In genomic region chr5:53357086-53357608, GRCm38 (mm10) we compare ENCODE assay signal across 27 mouse cellular contexts.
DNase-seq lines count a peak whose midpoint lies in the region; ATAC-seq and TF ChIP-seq lines count a peak whose summit lies in the region.
"Had no signal": no experiment of that assay in that cellular context is flagged by ENCODE, and none has a peak within 500 bp of the region (broad histone marks: within the 10 kb centered on the region; RNA-seq: fewer than 3 reads in every experiment).

No protein-coding gene starts in this region.

- dilution Hi-C loops in CH12.LX (cut with MboI; ENCODE audit: extremely low pct_ligation_motif_present, extremely low pct_unique_long_range_greater_than_20kb, low sequenced_read_pairs), result no loop called here

- H3K9ac ChIP-seq in CH12.LX (ENCODE audit: insufficient read depth, low read depth), result peak overlapping the region; percentile 5; the same call in 1 of the 2 replicates
- no peak overlapping the region for H3K9ac ChIP-seq in midbrain, embryonic 15.5 days
- no peak overlapping the region for H3K9ac ChIP-seq in intestine, postnatal 0 days (ENCODE audit: low read depth, low read length)
- H3K9ac ChIP-seq: embryonic facial prominence, embryonic 15.5 days; forebrain, embryonic 12.5 days; forebrain, postnatal 0 days; heart, embryonic 15.5 days; hindbrain, embryonic 14.5 days; intestine, embryonic 15.5 days had no signal

- H3K4me1 ChIP-seq in CH12.LX (ENCODE audit: control insufficient read depth in 1 of 2, insufficient read depth in 2 of 2), result peaks cover 17 to 51% of the 10 kb centered on the region in 2 experiments
- H3K4me1 ChIP-seq in bone marrow macrophage, adult 2 months (ENCODE audit: control insufficient read depth, insufficient read depth, low read length), result peaks cover 31% of the 10 kb centered on the region
- H3K4me1 ChIP-seq in midbrain, embryonic 15.5 days, result no peaks in the 10 kb centered on the region
- no peaks in the 10 kb centered on the region for H3K4me1 ChIP-seq in intestine, postnatal 0 days (replicated peaks; ENCODE audit: control insufficient read depth, insufficient read depth, low read length)
- H3K4me1 ChIP-seq: heart, embryonic 15.5 days had no signal

- H3K36me3 ChIP-seq in CH12.LX (replicated peaks in 1 of 2; ENCODE audit: control insufficient read depth in 1 of 2, insufficient read depth in 1 of 2, low read length in 1 of 2), result no peaks in the 10 kb centered on the region
- no peaks in the 10 kb centered on the region for H3K36me3 ChIP-seq in midbrain, embryonic 15.5 days (replicated peaks)
- H3K36me3 ChIP-seq in intestine, postnatal 0 days (ENCODE audit: control insufficient read depth, insufficient read depth), result no peaks in the 10 kb centered on the region
- H3K36me3 ChIP-seq: embryonic facial prominence, embryonic 15.5 days; forebrain, embryonic 12.5 days; G1E; heart, embryonic 15.5 days; intestine, embryonic 15.5 days had no signal

- no peak for TF ChIP-seq POLR2A in CH12.LX (IDR thresholded peaks at IDR 0.05; ENCODE audit: low read depth, low read length)
- TF ChIP-seq POLR2A in bone marrow macrophage, adult 2 months (IDR thresholded peaks at IDR 0.05; ENCODE audit: borderline replicate concordance, low read depth, low read length), result no peak

- TF ChIP-seq RAD21 in CH12.LX (IDR thresholded peaks at IDR 0.05; ENCODE audit: low read depth, low read length), result no peak

- H3K9me3 ChIP-seq in CH12.LX (replicated peaks; ENCODE audit: low read length), result peaks cover 2% of the 10 kb centered on the region
- no peaks in the 10 kb centered on the region for H3K9me3 ChIP-seq in midbrain, embryonic 15.5 days
- no peaks in the 10 kb centered on the region for H3K9me3 ChIP-seq in intestine, postnatal 0 days (ENCODE audit: control insufficient read depth)
- H3K9me3 ChIP-seq: embryonic facial prominence, embryonic 15.5 days; forebrain, embryonic 12.5 days; G1E; heart, embryonic 15.5 days; intestine, embryonic 15.5 days had no signal

- no peak for ATAC-seq in midbrain, embryonic 15.5 days (replicated peaks)
- ATAC-seq in intestine, postnatal 0 days, result no peak
- ATAC-seq: CD4-positive, CD25-positive, alpha-beta regulatory T cell, adult 4 months; forebrain, postnatal 0 days; intestine, embryonic 15.5 days; Patski had no signal

- no peaks in the 10 kb centered on the region for H3K27me3 ChIP-seq in CH12.LX (replicated peaks)
- no peaks in the 10 kb centered on the region for H3K27me3 ChIP-seq in midbrain, embryonic 15.5 days (replicated peaks)
- no peaks in the 10 kb centered on the region for H3K27me3 ChIP-seq in intestine, postnatal 0 days (replicated peaks; ENCODE audit: control insufficient read depth, insufficient read depth, low read length)
- H3K27me3 ChIP-seq: embryonic facial prominence, embryonic 15.5 days; forebrain, embryonic 12.5 days; intestine, embryonic 15.5 days; Patski had no signal

- no peaks in the 10 kb centered on the region for H3K79me2 ChIP-seq in CH12.LX (replicated peaks; ENCODE audit: control insufficient read depth, extremely low read depth, insufficient read depth, poor library complexity, severe bottlenecking)

- no peak for TF ChIP-seq CTCF in CH12.LX (conservative IDR thresholded peaks at IDR 0.05 in 1 of 2, IDR thresholded peaks at IDR 0.05 in 1 of 2; ENCODE audit: low read depth in 2 of 2, low read length in 2 of 2)
- no peak for TF ChIP-seq CTCF in bone marrow macrophage, adult 2 months (IDR thresholded peaks at IDR 0.05; ENCODE audit: low read depth, low read length)
- TF ChIP-seq CTCF in intestine, postnatal 0 days (IDR thresholded peaks at IDR 0.05; ENCODE audit: low read depth), result no peak

- DNase-seq in 3134 (ENCODE audit: extremely low read depth, insufficient read length, low spot score), result peak; percentile 64
- DNase-seq in CH12.LX (ENCODE audit: extremely low read depth), result no peak
- peak; percentile 19 for DNase-seq in MN1 (ENCODE audit: low spot score)
- no peak for DNase-seq in layer of hippocampus, adult 8-10 months (ENCODE audit: low spot score in 2 of 2)
- DNase-seq in layer of hippocampus, postnatal 36 days, result no peak
- DNase-seq: adrenal gland, adult 8-10 months; B cell, adult 2 months; cerebellum, adult 2 months; cerebellum, postnatal 14 days; embryo, embryonic 11 days; forebrain, postnatal 0 days; gastrocnemius, postnatal 36 days; heart, adult 18-20 months; heart, postnatal 14 days; kidney, adult 2 months had no signal

- in situ Hi-C loops in CH12.LX (cut with MboI; ENCODE audit: low pct_ligation_motif_present, low pct_unique_long_range_greater_than_20kb, low sequenced_read_pairs), result loop anchor here (5.0 to 10.0 kb wide), 2 partner anchors 235 to 758 kb away; no protein-coding TSS in a partner anchor

- no peak for TF ChIP-seq EP300 in CH12.LX (IDR thresholded peaks at IDR 0.05; ENCODE audit: low read length)

- WGBS in midbrain, embryonic 15.5 days, result 63% methylated on average over 7 of the region's 7 CpGs
- 67% methylated on average over 7 of the region's 7 CpGs for WGBS in intestine, postnatal 0 days

- no peak overlapping the region for H3K27ac ChIP-seq in CH12.LX (ENCODE audit: insufficient read depth, low read depth)
- H3K27ac ChIP-seq in bone marrow macrophage, adult 2 months (ENCODE audit: insufficient read depth, low read depth, low read length), result peak overlapping the region; percentile 36
- H3K27ac ChIP-seq in midbrain, embryonic 15.5 days, result no peak overlapping the region
- no peak overlapping the region for H3K27ac ChIP-seq in intestine, postnatal 0 days (ENCODE audit: low read depth, low read length)
- H3K27ac ChIP-seq: embryonic facial prominence, embryonic 15.5 days; forebrain, embryonic 12.5 days; heart, embryonic 15.5 days; hindbrain, embryonic 14.5 days; intestine, embryonic 15.5 days had no signal

- no peak overlapping the region for H3K4me3 ChIP-seq in CH12.LX (replicated peaks in 1 of 3; ENCODE audit: low read depth in 2 of 3, low read length in 2 of 3, poor library complexity in 1 of 3)
- H3K4me3 ChIP-seq in bone marrow macrophage, adult 2 months (ENCODE audit: insufficient read depth, low read length), result no peak overlapping the region
- H3K4me3 ChIP-seq in midbrain, embryonic 15.5 days, result no peak overlapping the region
- no peak overlapping the region for H3K4me3 ChIP-seq in intestine, postnatal 0 days (ENCODE audit: low read depth, low read length)
- H3K4me3 ChIP-seq: embryonic facial prominence, embryonic 15.5 days; forebrain, embryonic 12.5 days; heart, embryonic 15.5 days; intestine, embryonic 15.5 days had no signal

- 0 out of 2 replicates have a peak overlapping the region, but pooled peaks have one; percentile 3 for H3K4me2 ChIP-seq in CH12.LX (ENCODE audit: insufficient read depth, low read depth, poor library complexity, severe bottlenecking)
- H3K4me2 ChIP-seq in midbrain, embryonic 15.5 days, result no peak overlapping the region
- H3K4me2 ChIP-seq in intestine, postnatal 0 days (replicated peaks; ENCODE audit: low read depth), result no peak overlapping the region
- H3K4me2 ChIP-seq: embryonic facial prominence, embryonic 15.5 days; forebrain, embryonic 12.5 days; heart, embryonic 11.5 days; heart, embryonic 15.5 days; hindbrain, embryonic 14.5 days; intestine, embryonic 15.5 days had no signal

TF ChIP-seq in CH12.LX, 34 proteins besides CTCF, POLR2A, EP300 and RAD21:
- TF ChIP-seq USF1 (IDR thresholded peaks at IDR 0.05; ENCODE audit: low read depth, low read length) (no peak), IRF4 (IDR thresholded peaks at IDR 0.05; ENCODE audit: low read depth, low read length) (no peak), JUN (IDR thresholded peaks at IDR 0.05; ENCODE audit: insufficient read depth, low read depth, low read length) (no peak), UBTF (IDR thresholded peaks at IDR 0.05; ENCODE audit: low read depth, low read length) (no peak), MXI1 (IDR thresholded peaks at IDR 0.05; ENCODE audit: low read depth, low read length) (no peak), HCFC1 (IDR thresholded peaks at IDR 0.05; ENCODE audit: low read depth, low read length) (no peak), SMC3 (IDR thresholded peaks at IDR 0.05; ENCODE audit: low read depth, low read length) (no peak), TCF12 (IDR thresholded peaks at IDR 0.05; ENCODE audit: low read depth, low read length) (no peak), MAZ (IDR thresholded peaks at IDR 0.05; ENCODE audit: low read depth, low read length) (no peak), NRF1 (IDR thresholded peaks at IDR 0.05; ENCODE audit: low read depth, low read length) (no peak), NELFE (IDR thresholded peaks at IDR 0.05; ENCODE audit: low read depth, low read length) (no peak), ZMIZ1 (IDR thresholded peaks at IDR 0.05; ENCODE audit: low read depth, low read length) (no peak), ZNF384 (IDR thresholded peaks at IDR 0.05; ENCODE audit: low read depth, low read length) (no peak)

Comparison
In these comparisons a context has a peak if more than half of its experiments do, and no peak if none do; other contexts are left out.
1. DNase-seq: peak in 3134 (single experiment) and MN1 (single experiment); none in CH12.LX (single experiment), layer of hippocampus, adult 8-10 months (0 of 2) and layer of hippocampus, postnatal 36 days (0 of 2).